ENCODE assay signal across 11 mouse cellular contexts in the genomic region with DNA sequence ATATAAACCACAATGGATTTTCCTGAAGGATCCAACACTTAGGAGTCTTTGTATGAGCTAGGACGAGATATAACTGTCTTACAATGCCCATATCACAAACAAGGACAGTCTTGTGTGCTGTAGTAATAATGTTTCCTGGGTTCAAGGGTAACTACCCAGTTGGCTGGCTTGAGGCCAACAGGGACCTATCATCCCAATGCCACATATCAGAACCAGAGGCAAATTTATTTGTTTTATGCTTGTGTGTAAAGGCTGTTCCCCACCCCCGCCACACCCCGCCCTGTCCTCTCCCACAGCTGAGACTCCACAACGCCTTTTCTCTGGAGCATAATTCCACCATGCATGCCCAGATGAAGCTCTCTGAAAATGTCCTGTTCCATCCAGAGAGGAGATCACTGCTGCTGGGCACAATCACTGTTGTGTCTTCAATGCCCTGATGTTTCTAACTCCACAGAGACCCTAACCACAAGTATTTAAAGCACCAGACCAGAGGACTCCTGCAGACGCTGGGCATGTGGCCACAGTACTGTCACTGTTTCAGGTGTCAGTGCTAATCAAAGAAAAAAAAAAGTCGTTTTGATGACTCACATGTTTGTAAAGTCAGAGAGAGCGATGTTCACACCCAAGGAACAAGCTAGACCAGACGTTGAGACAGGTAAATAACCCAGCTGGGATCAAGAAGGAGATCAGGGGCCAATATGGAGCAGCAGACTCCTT. TPM values are rescaled to one million over a fixed set of nuclear protein-coding genes. Genes with fewer than 3 reads are reported as not detected.
DNase-seq lines count a peak whose midpoint lies in the region; ATAC-seq and TF ChIP-seq lines count a peak whose summit lies in the region.
"Had no signal": no experiment of that assay in that cellular context is flagged by ENCODE, and none has a peak within 500 bp of the region (broad histone marks: within the 10 kb centered on the region; RNA-seq: fewer than 3 reads in every experiment).

No protein-coding gene starts in this region.

- TF ChIP-seq CTCF in cerebellum, adult 2 months (IDR thresholded peaks at IDR 0.05; ENCODE audit: borderline replicate concordance, insufficient read depth, low read depth, low read length) = no peak
- no peak for TF ChIP-seq CTCF in kidney, adult 2 months (conservative IDR thresholded peaks at IDR 0.05; ENCODE audit: insufficient read depth, insufficient read length, low read depth, low read length)

- 0 out of 2 replicates have a peak, but pooled peaks cover 6% of the 10 kb centered on the region for H3K36me3 ChIP-seq in midbrain, embryonic 13.5 days
- H3K36me3 ChIP-seq in midbrain, embryonic 16.5 days (ENCODE audit: control insufficient read depth, insufficient read depth, low read length) = peaks cover 3% of the 10 kb centered on the region; the same call in 1 of the 2 replicates
- H3K36me3 ChIP-seq in kidney, adult 2 months (ENCODE audit: control insufficient read depth, insufficient read depth, low read length) = no peaks in the 10 kb centered on the region
- H3K36me3 ChIP-seq: liver, embryonic 13.5 days had no signal

- peak overlapping the region; percentile 28; the same call in 1 of the 2 replicates for H3K27ac ChIP-seq in cerebellum, adult 2 months (ENCODE audit: insufficient read depth, low read length)
- H3K27ac ChIP-seq in midbrain, embryonic 13.5 days = no peak overlapping the region
- H3K27ac ChIP-seq in midbrain, embryonic 16.5 days (ENCODE audit: low read length) = no peak overlapping the region
- H3K27ac ChIP-seq in kidney, adult 2 months (ENCODE audit: insufficient read depth, low read depth, low read length) = no peak overlapping the region
- H3K27ac ChIP-seq: kidney, postnatal 0 days; liver, embryonic 13.5 days had no signal

- H3K4me1 ChIP-seq in cerebellum, adult 2 months (ENCODE audit: control insufficient read depth, insufficient read depth, low read length) = peaks cover 34% of the 10 kb centered on the region
- H3K4me1 ChIP-seq in midbrain, embryonic 13.5 days (replicated peaks) = peaks cover 38% of the 10 kb centered on the region
- peaks cover 23% of the 10 kb centered on the region for H3K4me1 ChIP-seq in midbrain, embryonic 16.5 days (ENCODE audit: control insufficient read depth, insufficient read depth, low read length)
- H3K4me1 ChIP-seq in kidney, adult 2 months (ENCODE audit: control insufficient read depth, insufficient read depth, low read length) = peaks cover 23% of the 10 kb centered on the region

- DNase-seq in cerebellum, adult 2 months = no peak
- DNase-seq in cerebellum, postnatal 36 days = no peak
- DNase-seq in large intestine, adult 2 months (ENCODE audit: low read depth, low spot score) = peak; percentile 83
- DNase-seq in testis, postnatal 10 days (ENCODE audit: low spot score) = peak; percentile 72
- no peak for DNase-seq in spleen, adult 18-20 months
- DNase-seq in kidney, adult 2 months = no peak
- DNase-seq: liver, embryonic 13.5 days; lung, postnatal 4 days had no signal

- peak overlapping the region; percentile 89 for H3K9ac ChIP-seq in midbrain, embryonic 13.5 days (replicated peaks)
- H3K9ac ChIP-seq in midbrain, embryonic 16.5 days (ENCODE audit: low read depth, low read length) = no peak overlapping the region

- H3K4me2 ChIP-seq in midbrain, embryonic 13.5 days (replicated peaks) = 0 out of 2 replicates have a peak overlapping the region, but pooled peaks have one; percentile 79
- H3K4me2 ChIP-seq in midbrain, embryonic 16.5 days (ENCODE audit: low read length) = no peak overlapping the region

- no peaks in the 10 kb centered on the region for H3K9me3 ChIP-seq in midbrain, embryonic 13.5 days
- no peaks in the 10 kb centered on the region for H3K9me3 ChIP-seq in midbrain, embryonic 16.5 days (replicated peaks; ENCODE audit: control insufficient read depth, low read length, poor library complexity, severe bottlenecking)
- H3K9me3 ChIP-seq: liver, embryonic 13.5 days had no signal

- no peak for ATAC-seq in midbrain, embryonic 13.5 days
- no peak for ATAC-seq in midbrain, embryonic 16.5 days

- 48% methylated on average over 8 of the region's 8 CpGs for WGBS in cerebellum, adult 2 months
- 86% methylated on average over 8 of the region's 8 CpGs for WGBS in midbrain, embryonic 13.5 days
- 90% methylated on average over 8 of the region's 8 CpGs for WGBS in midbrain, embryonic 16.5 days
- WGBS in large intestine, adult 2 months = 31% methylated on average over 8 of the region's 8 CpGs
- WGBS in kidney, adult 2 months = 73% methylated on average over 8 of the region's 8 CpGs

- no peak for TF ChIP-seq POLR2A in cerebellum, adult 2 months (IDR thresholded peaks at IDR 0.05; ENCODE audit: borderline replicate concordance, insufficient read depth, low read length)
- TF ChIP-seq POLR2A in kidney, adult 2 months (IDR thresholded peaks at IDR 0.05; ENCODE audit: low read depth, low read length) = no peak

- peak overlapping the region; percentile 90 for H3K4me3 ChIP-seq in cerebellum, adult 2 months (replicated peaks; ENCODE audit: insufficient read depth, low read depth, low read length)
- no peak overlapping the region for H3K4me3 ChIP-seq in midbrain, embryonic 13.5 days (replicated peaks)
- H3K4me3 ChIP-seq in midbrain, embryonic 16.5 days (ENCODE audit: low read depth, low read length) = no peak overlapping the region
- H3K4me3 ChIP-seq in kidney, adult 2 months (ENCODE audit: insufficient read depth, low read depth, low read length) = no peak overlapping the region

- H3K27me3 ChIP-seq in cerebellum, adult 2 months (ENCODE audit: control insufficient read depth, insufficient read depth, low read length) = no peaks in the 10 kb centered on the region
- no peaks in the 10 kb centered on the region for H3K27me3 ChIP-seq in midbrain, embryonic 13.5 days
- no peaks in the 10 kb centered on the region for H3K27me3 ChIP-seq in midbrain, embryonic 16.5 days (ENCODE audit: control insufficient read depth, insufficient read depth, low read depth, low read length)
- no peaks in the 10 kb centered on the region for H3K27me3 ChIP-seq in kidney, adult 2 months (replicated peaks; ENCODE audit: control insufficient read depth, insufficient read depth, low read length)
- H3K27me3 ChIP-seq: liver, embryonic 13.5 days had no signal

RNA-seq across cellular contexts. Expression of gene Rab40c, which starts 2.4 kb away (rescaled TPM):
- polyA plus RNA-seq in cerebellum, adult 2 months (2012; rRNA removed) = 70.0 and 74.6 TPM in 2 replicates
- 44.3 and 47.1 TPM in 2 replicates for polyA plus RNA-seq in midbrain, embryonic 13.5 days (2015; fragmentation: Nextera tagmentation; extraction: Ambion mirVana)
- polyA plus RNA-seq in midbrain, embryonic 16.5 days (2015; fragmentation: Nextera tagmentation; extraction: Ambion mirVana) = 50.9 and 52.2 TPM in 2 replicates
- polyA plus RNA-seq in large intestine, adult 2 months (2012; rRNA removed) = 38.0 and 40.7 TPM in 2 replicates
- 31.3 and 34.8 TPM in 2 replicates for polyA plus RNA-seq in kidney, adult 2 months (2012; rRNA removed)

RNA-seq across cellular contexts. Expression of gene Pigq, which starts 27.6 kb away (rescaled TPM):
- polyA plus RNA-seq in cerebellum, adult 2 months (2012; rRNA removed) = 170 and 191 TPM in 2 replicates
- 56.9 and 58.0 TPM in 2 replicates for polyA plus RNA-seq in midbrain, embryonic 13.5 days (2015; fragmentation: Nextera tagmentation; extraction: Ambion mirVana)
- 71.3 and 85.3 TPM in 2 replicates for polyA plus RNA-seq in midbrain, embryonic 16.5 days (2015; fragmentation: Nextera tagmentation; extraction: Ambion mirVana)
- 73.7 and 90.3 TPM in 2 replicates for polyA plus RNA-seq in large intestine, adult 2 months (2012; rRNA removed)
- 236 and 270 TPM in 2 replicates for polyA plus RNA-seq in kidney, adult 2 months (2012; rRNA removed)

RNA-seq across cellular contexts. Expression of gene Nhlrc4, which starts 27.7 kb away (rescaled TPM):
- polyA plus RNA-seq in cerebellum, adult 2 months (2012; rRNA removed) = 1.9 and 2.5 TPM in 2 replicates
- polyA plus RNA-seq in midbrain, embryonic 13.5 days (2015; fragmentation: Nextera tagmentation; extraction: Ambion mirVana) = 0.12 TPM in 1 of 2 replicates, not detected in the other
- polyA plus RNA-seq in midbrain, embryonic 16.5 days (2015; fragmentation: Nextera tagmentation; extraction: Ambion mirVana) = 0.16 and 0.78 TPM in 2 replicates
- not detected in 2 replicates for polyA plus RNA-seq in large intestine, adult 2 months (2012; rRNA removed)
- 16.0 and 21.0 TPM in 2 replicates for polyA plus RNA-seq in kidney, adult 2 months (2012; rRNA removed)

RNA-seq across cellular contexts. Expression of gene A930017K11Rik, which starts 35.3 kb away (rescaled TPM):
- 13.4 and 14.0 TPM in 2 replicates for polyA plus RNA-seq in cerebellum, adult 2 months (2012; rRNA removed)
- polyA plus RNA-seq in midbrain, embryonic 13.5 days (2015; fragmentation: Nextera tagmentation; extraction: Ambion mirVana) = 0.48 and 0.62 TPM in 2 replicates
- 2.8 and 3.1 TPM in 2 replicates for polyA plus RNA-seq in midbrain, embryonic 16.5 days (2015; fragmentation: Nextera tagmentation; extraction: Ambion mirVana)
- polyA plus RNA-seq in large intestine, adult 2 months (2012; rRNA removed) = not detected in 2 replicates
- 7.2 and 8.3 TPM in 2 replicates for polyA plus RNA-seq in kidney, adult 2 months (2012; rRNA removed)

RNA-seq across cellular contexts. Expression of gene Wfikkn1, which starts 36.4 kb away (rescaled TPM):
- polyA plus RNA-seq in cerebellum, adult 2 months (2012; rRNA removed) = 0.95 and 1.1 TPM in 2 replicates
- 0.61 and 0.70 TPM in 2 replicates for polyA plus RNA-seq in midbrain, embryonic 13.5 days (2015; fragmentation: Nextera tagmentation; extraction: Ambion mirVana)
- 0.45 and 0.52 TPM in 2 replicates for polyA plus RNA-seq in midbrain, embryonic 16.5 days (2015; fragmentation: Nextera tagmentation; extraction: Ambion mirVana)
- 0.78 and 1.0 TPM in 2 replicates for polyA plus RNA-seq in large intestine, adult 2 months (2012; rRNA removed)
- 0.31 and 0.42 TPM in 2 replicates for polyA plus RNA-seq in kidney, adult 2 months (2012; rRNA removed)

Comparison
In these comparisons a context has a peak if more than half of its experiments do, and no peak if none do; other contexts are left out.
1. DNase-seq: peak in large intestine, adult 2 months (single experiment) and testis, postnatal 10 days (single experiment); none in cerebellum, adult 2 months (0 of 2), cerebellum, postnatal 36 days (0 of 2), spleen, adult 18-20 months (0 of 2) and kidney, adult 2 months (single experiment).